Comparison of ENCODE assay signal across 33 mouse cellular contexts in genomic region chrX:152855076-152855772, GRCm38 (mm10).
"Had no signal": no experiment of that assay in that cellular context is flagged by ENCODE, and none has a peak within 500 bp of the region (broad histone marks: within the 10 kb centered on the region; RNA-seq: fewer than 3 reads in every experiment).

No protein-coding gene starts in this region.

- H3K4me1 ChIP-seq: heart, embryonic 10.5 days; heart, embryonic 12.5 days; heart, embryonic 13.5 days; heart, embryonic 15.5 days; hindbrain, embryonic 10.5 days; hindbrain, embryonic 12.5 days; hindbrain, embryonic 13.5 days; hindbrain, embryonic 15.5 days; kidney, embryonic 15.5 days had no signal

- H3K36me3 ChIP-seq: heart, embryonic 10.5 days; heart, embryonic 12.5 days; heart, embryonic 13.5 days; heart, embryonic 15.5 days; hindbrain, embryonic 10.5 days; hindbrain, embryonic 12.5 days; hindbrain, embryonic 13.5 days; hindbrain, embryonic 15.5 days; kidney, embryonic 15.5 days had no signal

- H3K4me3 ChIP-seq: heart, adult 2 months; heart, embryonic 10.5 days; heart, embryonic 12.5 days; heart, embryonic 13.5 days; heart, embryonic 15.5 days; hindbrain, embryonic 10.5 days; hindbrain, embryonic 12.5 days; hindbrain, embryonic 13.5 days; hindbrain, embryonic 15.5 days; kidney, embryonic 15.5 days; layer of hippocampus, adult 2 months; left cerebral cortex, adult 2 months had no signal

- DNase-seq: heart, adult 2 months; heart, postnatal 10 days; heart, postnatal 14 days; heart, postnatal 36 days; heart, postnatal 4 days; kidney, adult 11 months; kidney, adult 18-20 months; kidney, adult 2 months; kidney, adult 8-10 months; kidney, adult 9 months; kidney, postnatal 14 days; kidney, postnatal 25 days; kidney, postnatal 36 days; kidney, postnatal 4 days; layer of hippocampus, adult 9-11 months; layer of hippocampus, postnatal 36 days had no signal

- H3K27me3 ChIP-seq: heart, embryonic 12.5 days; heart, embryonic 13.5 days; heart, embryonic 15.5 days; hindbrain, embryonic 12.5 days; hindbrain, embryonic 13.5 days; hindbrain, embryonic 15.5 days had no signal

- H3K9me3 ChIP-seq: heart, embryonic 10.5 days; heart, embryonic 15.5 days; hindbrain, embryonic 15.5 days had no signal

- H3K4me2 ChIP-seq: heart, embryonic 11.5 days; heart, embryonic 12.5 days; heart, embryonic 13.5 days; heart, embryonic 15.5 days; hindbrain, embryonic 12.5 days; hindbrain, embryonic 13.5 days; hindbrain, embryonic 14.5 days; hindbrain, embryonic 15.5 days; kidney, embryonic 15.5 days had no signal

- H3K27ac ChIP-seq: heart, adult 2 months; heart, embryonic 10.5 days; heart, embryonic 13.5 days; heart, embryonic 15.5 days; hindbrain, embryonic 10.5 days; hindbrain, embryonic 12.5 days; hindbrain, embryonic 13.5 days; hindbrain, embryonic 14.5 days; hindbrain, embryonic 15.5 days; hindbrain, postnatal 0 days; kidney, embryonic 15.5 days; kidney, postnatal 0 days; layer of hippocampus, adult 2 months; left cerebral cortex, adult 2 months had no signal

- H3K9ac ChIP-seq: heart, embryonic 12.5 days; heart, embryonic 13.5 days; heart, embryonic 15.5 days; hindbrain, embryonic 12.5 days; hindbrain, embryonic 13.5 days; hindbrain, embryonic 14.5 days; hindbrain, embryonic 15.5 days; kidney, embryonic 15.5 days had no signal

- ATAC-seq: hindbrain, embryonic 16.5 days; hindbrain, postnatal 0 days; inflammation-experienced regulatory T-cells, adult 6 months had no signal
